Mouse (Mus musculus) liver, adult 2 months (tissue): ENCODE measurements at regions not wholly inside any gene's neighbourhood (a gene's known extent, or its start where the extent isn't known, plus 50 kb on each side); places are given as distances from the start of the nearest gene placed in this dataset.
A peak's percentile ranks its signal among the peaks of the same experiment; 100 is the strongest.

ENCODE experiments used
- DNase-seq: peaks from one replicate; pipeline ENCODE4 v3.0.0-alpha.2; 2011; ENCODE audit warnings: low read depth, low spot score; ENCODE audit errors: extremely low read depth
- H3K27ac ChIP-seq: fragments of 200-500 bp; replicated peaks from 2 replicates; pipeline ENCODE4 v1.5.1; 2012; ENCODE audit warnings: low read depth, mild to moderate bottlenecking, control low read depth, inconsistent platforms, low read length; ENCODE audit not compliant: insufficient read depth
- H3K27me3 ChIP-seq: fragments of 200-500 bp; 2 replicates; pipeline ENCODE4 v1.6.1; 2012; ENCODE audit warnings: mild to moderate bottlenecking, moderate library complexity, low read length, inconsistent platforms; ENCODE audit not compliant: control insufficient read depth, insufficient read depth
- H3K36me3 ChIP-seq: fragments of 200-500 bp; 2 replicates; pipeline ENCODE4 v1.6.1; 2012; ENCODE audit warnings: low read length, inconsistent platforms; ENCODE audit not compliant: control insufficient read depth, insufficient read depth
- H3K4me1 ChIP-seq: fragments of 200-500 bp; 2 replicates; pipeline ENCODE4 v1.6.1; 2011; ENCODE audit warnings: low read length; ENCODE audit not compliant: control insufficient read depth, insufficient read depth
- H3K4me3 ChIP-seq: fragments of 200-500 bp; 2 replicates; pipeline ENCODE4 v1.5.1; 2011; ENCODE audit warnings: low read depth, mild to moderate bottlenecking, control low read depth, low read length, moderate library complexity; ENCODE audit not compliant: insufficient read depth
- H3K79me2 ChIP-seq: fragments of 200-500 bp; 2 replicates; pipeline ENCODE4 v1.6.1; 2012; ENCODE audit warnings: inconsistent platforms, mild to moderate bottlenecking, low read length, moderate library complexity; ENCODE audit not compliant: control insufficient read depth, insufficient read depth
- H3K9ac ChIP-seq: fragments of 200-500 bp; 2 replicates; pipeline ENCODE4 v1.6.1; 2012; ENCODE audit warnings: low read depth, mild to moderate bottlenecking, control low read depth, inconsistent platforms, low read length
- CTCF ChIP-seq: fragments of 200-500 bp; IDR thresholded peaks from 2 replicates; pipeline ENCODE4 v1.5.1; 2011; ENCODE audit warnings: low read depth, low read length, control low read depth
- POLR2A ChIP-seq: fragments of 200-500 bp; IDR thresholded peaks from 2 replicates; pipeline ENCODE4 v1.6.1; 2011; ENCODE audit warnings: low read length, control low read depth; ENCODE audit not compliant: insufficient read depth; ENCODE audit errors: extremely low read depth
- WGBS: fragments of 180-500 bp; shearing (Covaris S2); methylation state at CpG from one replicate; pipeline ENCODE4 v1.1.7; 2018; 5-methylcytosine and 5-hydroxymethylcytosine counted together

DNA sequence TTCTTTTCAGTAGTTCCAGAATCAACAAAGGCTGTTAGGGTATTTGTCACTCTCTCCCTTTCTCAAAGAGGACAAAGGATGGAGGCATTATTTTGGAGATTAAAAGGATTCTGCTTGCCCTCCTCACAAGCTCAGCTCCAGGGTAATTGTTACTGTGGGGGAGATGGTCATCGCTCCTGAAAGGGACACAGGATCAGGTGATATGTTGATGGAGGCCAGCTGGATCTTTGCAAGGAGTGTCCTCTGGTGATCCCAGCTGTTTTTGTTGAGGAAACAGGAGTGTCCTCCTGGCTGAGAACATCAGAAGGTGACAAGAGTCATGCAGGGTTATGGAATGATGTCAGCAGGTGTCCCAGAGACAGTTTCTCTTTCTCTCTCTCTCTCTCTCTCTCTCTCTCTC, 119.7 kb downstream of the Cd83 start:
- H3K27me3 ChIP-seq, result no peaks in the 10 kb centered on the region
- TF ChIP-seq CTCF (no peak), POLR2A (no peak)

DNA sequence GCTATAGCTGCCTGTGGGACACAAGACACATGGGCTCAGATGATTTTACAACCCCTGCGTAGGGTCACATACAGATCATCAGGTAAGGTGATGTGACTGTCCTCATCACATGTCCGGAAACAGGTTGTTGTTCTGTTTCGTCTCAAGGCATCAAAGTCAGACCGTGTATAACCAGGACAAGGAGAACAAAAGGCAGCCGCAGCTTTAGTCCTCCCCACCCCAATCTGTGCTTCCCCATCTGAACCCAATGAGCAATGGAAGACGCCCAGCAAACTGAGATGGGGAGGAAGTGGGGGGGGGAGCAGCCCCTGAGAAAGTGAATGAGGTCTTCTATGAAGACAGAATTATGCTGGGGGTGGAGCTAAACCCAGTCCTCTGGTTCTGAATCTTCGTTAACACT, 121.7 kb downstream of the Cd83 start:
- Histone ChIP-seq H3K4me3 (no peak overlapping the region), H3K9ac (no peak overlapping the region), H3K27me3 (no peaks in the 10 kb centered on the region), H3K36me3 (no peaks in the 10 kb centered on the region), H3K27ac (no peak overlapping the region), H3K79me2 (no peaks in the 10 kb centered on the region), H3K4me1 (peaks cover 3% of the 10 kb centered on the region; the same call in 1 of the 2 replicates)
- no peak for DNase-seq
- TF ChIP-seq CTCF (no peak), POLR2A (no peak)
- 92% methylated on average over 7 of the region's 7 CpGs for WGBS

More for the DNA sequence above, 119.7 kb downstream of the Cd83 start:
- Histone ChIP-seq H3K36me3 (no peaks in the 10 kb centered on the region), H3K9ac (no peak overlapping the region), H3K4me1 (no peaks in the 10 kb centered on the region), H3K27ac (no peak overlapping the region), H3K79me2 (no peaks in the 10 kb centered on the region), H3K4me3 (no peak overlapping the region)
- 86% methylated on average over 1 of the region's 1 CpGs for WGBS
- DNase-seq, result no peak

- no peak overlapping the region for H3K4me3 ChIP-seq
- TF ChIP-seq POLR2A, result no peak
- no peak for TF ChIP-seq CTCF
- no peak for DNase-seq
- no peaks in the 10 kb centered on the region for H3K27me3 ChIP-seq
- H3K4me1 ChIP-seq, result peaks cover 3% of the 10 kb centered on the region; the same call in 1 of the 2 replicates
- H3K27ac ChIP-seq, result 0 out of 2 replicates have a peak overlapping the region, but pooled peaks have one; percentile 14
- H3K79me2 ChIP-seq, result no peaks in the 10 kb centered on the region
- H3K9ac ChIP-seq, result no peak overlapping the region
- 70% methylated on average over 8 of the region's 8 CpGs for WGBS
- no peaks in the 10 kb centered on the region for H3K36me3 ChIP-seq
Observed at GRCm38 (mm10) chr13:43907425-43907824, 122.8 kb downstream of the Cd83 start.

- Histone ChIP-seq H3K27ac (peak overlapping the region; percentile 52), H3K27me3 (no peaks in the 10 kb centered on the region), H3K79me2 (no peaks in the 10 kb centered on the region), H3K9ac (no peak overlapping the region), H3K36me3 (no peaks in the 10 kb centered on the region), H3K4me1 (peaks cover 3% of the 10 kb centered on the region; the same call in 1 of the 2 replicates), H3K4me3 (no peak overlapping the region)
- 65% methylated on average over 16 of the region's 16 CpGs for WGBS
- no peak for DNase-seq
- TF ChIP-seq CTCF (no peak), POLR2A (no peak)
Observed at GRCm38 (mm10) chr13:43908041-43908644, 123.6 kb downstream of the Cd83 start.

- no peak for DNase-seq
- peaks cover 3% of the 10 kb centered on the region; the same call in 1 of the 2 replicates for H3K4me1 ChIP-seq
- 55% methylated on average over 7 of the region's 7 CpGs for WGBS
Observed at GRCm38 (mm10) chr13:43909933-43910332, 125.4 kb downstream of the Cd83 start.

GRCm38 (mm10) chr13:43913476-43913875, 128.9 kb downstream of the Cd83 start:
- no peaks in the 10 kb centered on the region for H3K27me3 ChIP-seq
- no peaks in the 10 kb centered on the region for H3K79me2 ChIP-seq
- peaks cover 3% of the 10 kb centered on the region; the same call in 1 of the 2 replicates for H3K4me1 ChIP-seq
- DNase-seq, result no peak
- TF ChIP-seq CTCF, result no peak
- TF ChIP-seq POLR2A, result no peak
- no peak overlapping the region for H3K27ac ChIP-seq
- H3K36me3 ChIP-seq, result no peaks in the 10 kb centered on the region
- H3K4me3 ChIP-seq, result no peak overlapping the region
- WGBS, result 49% methylated on average over 7 of the region's 7 CpGs
- H3K9ac ChIP-seq, result no peak overlapping the region

More at GRCm38 (mm10) chr13:43909933-43910332, 125.4 kb downstream of the Cd83 start:
- H3K4me3 ChIP-seq, result no peak overlapping the region
- H3K9ac ChIP-seq, result no peak overlapping the region
- no peaks in the 10 kb centered on the region for H3K27me3 ChIP-seq
- no peaks in the 10 kb centered on the region for H3K79me2 ChIP-seq
- H3K27ac ChIP-seq, result no peak overlapping the region
- TF ChIP-seq POLR2A (no peak), CTCF (no peak)
- no peaks in the 10 kb centered on the region for H3K36me3 ChIP-seq
